Mouse (Mus musculus) adrenal gland, postnatal 36 days (tissue): ENCODE results near the gene Sirt2. TPM values are rescaled to one million over a fixed set of nuclear protein-coding genes. Genes with fewer than 3 reads are reported as not detected.

ENCODE experiments used
- DNase-seq, 2 experiments: peaks; one replicate each; pipeline ENCODE4 v3.0.0; 2021; ENCODE audit warnings: mixed read lengths in 1 of 2
- total RNA-seq, 2 experiments: library from RNA; stranded (reverse); gene quantifications; 2 replicates each; pipeline ENCODE4 v1.2.3; 2021

Gene Sirt2
- total RNA-seq, 2 experiments from 2014 or later: 73.7 to 82.5 TPM

DNA sequence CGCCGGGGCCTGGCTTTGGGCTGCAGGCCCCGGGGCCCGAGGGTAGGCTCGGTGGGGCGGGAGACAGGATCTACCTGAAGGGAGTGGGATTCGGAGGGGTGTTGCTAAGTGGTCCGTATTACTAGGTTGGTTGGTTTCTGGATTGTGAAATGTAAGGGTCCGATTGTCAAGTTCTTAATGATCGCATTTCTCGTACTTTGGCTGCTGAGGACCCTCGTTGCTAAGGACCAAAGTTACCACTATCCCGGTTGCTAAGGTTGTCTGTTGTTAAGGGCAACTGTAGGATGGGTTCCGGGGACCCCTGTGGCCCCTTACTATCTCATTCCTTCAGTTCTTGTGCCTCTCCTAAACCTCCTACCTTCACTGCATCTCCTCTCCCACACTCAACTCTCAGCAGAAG lies 375 bp downstream of the Sirt2 start:
- no peak for DNase-seq

DNA sequence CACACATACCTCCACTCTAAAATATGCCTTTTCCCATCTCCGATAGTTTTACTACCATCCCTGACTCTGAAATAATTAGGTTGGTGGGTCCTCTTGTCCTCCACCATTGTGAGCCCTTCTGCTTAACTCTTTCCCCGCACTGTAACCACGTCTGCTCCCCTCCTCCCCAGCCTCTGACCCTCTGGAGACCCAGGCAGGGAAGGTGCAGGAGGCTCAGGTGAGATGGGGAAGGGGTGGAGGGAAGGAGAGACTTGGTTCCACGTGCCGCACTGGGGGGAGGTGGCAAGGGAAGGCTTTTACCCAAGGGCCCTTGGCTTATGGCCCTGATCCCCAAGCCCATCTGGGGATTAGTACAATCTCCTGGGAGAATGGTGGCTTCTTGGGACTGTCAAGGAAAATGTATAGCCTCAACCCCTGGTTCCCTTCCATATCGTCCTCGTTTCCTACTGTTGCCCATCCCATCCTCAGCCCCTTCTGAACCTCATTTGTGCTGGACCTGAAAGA lies 979 bp downstream of the Sirt2 start, which contains the start of gene Nfkbib:
Gene Nfkbib (minus strand): TSS at position 51 of the 504 bp plus-strand sequence.
- DNase-seq: no peak

- DNase-seq: no peak
Observed at GRCm38 (mm10) chr7:28769414-28769958, 3.0 kb downstream of the Sirt2 start.

- DNase-seq: no peak
Observed at GRCm38 (mm10) chr7:28770309-28770708, 3.8 kb downstream of the Sirt2 start.

DNA sequence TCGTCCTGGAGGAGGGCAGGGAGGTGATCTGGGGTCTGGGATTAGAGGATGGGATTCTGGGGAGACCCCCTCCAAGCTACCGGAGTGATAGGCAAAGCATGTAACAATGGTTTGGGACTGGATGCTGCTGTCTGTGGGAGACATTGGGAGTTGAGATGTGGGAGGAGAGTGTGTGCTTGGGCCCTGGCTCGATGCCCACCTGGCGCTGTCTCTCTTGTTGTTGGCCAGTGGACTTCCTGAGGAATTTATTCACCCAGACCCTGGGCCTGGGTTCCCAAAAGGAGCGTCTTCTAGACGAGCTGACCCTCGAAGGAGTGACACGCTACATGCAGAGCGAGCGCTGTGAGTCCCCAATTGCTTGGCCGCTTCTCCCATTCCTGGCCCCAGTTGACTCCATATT lies 5.3 kb downstream of the Sirt2 start:
- peak in 1 of 2 experiments; percentile 28 for DNase-seq

GRCm38 (mm10) chr7:28773163-28773562 lies 6.6 kb downstream of the Sirt2 start:
- no peak for DNase-seq

GRCm38 (mm10) chr7:28774164-28774563 lies 7.6 kb downstream of the Sirt2 start:
- no peak for DNase-seq

DNA sequence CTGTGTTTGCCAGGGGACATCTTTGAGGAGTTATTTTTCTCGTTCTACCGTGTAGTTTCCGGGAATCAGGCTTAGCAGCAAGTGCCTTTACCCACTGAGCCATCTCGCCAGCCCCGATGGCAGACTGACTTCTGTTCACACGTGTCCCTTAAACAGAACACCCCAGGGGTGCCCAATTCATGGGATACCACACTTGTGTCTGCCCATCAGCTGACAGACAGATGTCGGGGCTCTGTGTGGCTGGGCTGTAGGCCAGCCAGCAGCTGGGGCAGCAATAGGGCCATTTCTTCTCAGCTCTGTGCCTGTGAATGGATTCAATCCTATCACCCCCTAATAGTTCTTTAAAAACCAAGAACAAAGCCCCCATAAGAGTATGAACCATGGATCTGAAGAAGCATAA lies 8.6 kb downstream of the Sirt2 start:
- no peak for DNase-seq

- peak; percentile 40 to 41 for DNase-seq
Observed at GRCm38 (mm10) chr7:28778825-28779224, 12.3 kb downstream of the Sirt2 start.

- DNase-seq: peak; percentile 88 to 91
Observed at GRCm38 (mm10) chr7:28780067-28780658, 13.6 kb downstream of the Sirt2 start.

DNA sequence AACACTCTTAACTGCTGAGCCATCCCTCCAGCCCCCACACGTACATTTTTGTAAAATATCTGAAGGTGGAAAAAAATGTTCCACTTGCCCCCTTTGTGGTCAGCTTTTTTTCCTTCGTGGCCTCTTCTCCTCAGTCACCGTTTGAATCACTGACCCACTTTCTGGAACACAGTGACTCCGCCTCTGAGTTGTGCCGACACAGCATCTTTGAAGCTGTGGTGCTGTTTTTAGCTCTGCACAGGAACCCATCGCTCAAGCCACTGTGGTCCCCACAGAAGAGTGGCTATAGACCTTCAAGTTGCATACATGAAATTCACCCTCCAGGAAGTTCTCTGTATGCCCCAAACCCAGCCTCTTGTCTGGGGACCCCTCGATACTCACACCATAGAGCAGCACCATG lies 14.3 kb downstream of the Sirt2 start:
- peak; percentile 54 to 60 for DNase-seq

GRCm38 (mm10) chr7:28781261-28781663 lies 14.7 kb downstream of the Sirt2 start:
- no peak for DNase-seq

DNA sequence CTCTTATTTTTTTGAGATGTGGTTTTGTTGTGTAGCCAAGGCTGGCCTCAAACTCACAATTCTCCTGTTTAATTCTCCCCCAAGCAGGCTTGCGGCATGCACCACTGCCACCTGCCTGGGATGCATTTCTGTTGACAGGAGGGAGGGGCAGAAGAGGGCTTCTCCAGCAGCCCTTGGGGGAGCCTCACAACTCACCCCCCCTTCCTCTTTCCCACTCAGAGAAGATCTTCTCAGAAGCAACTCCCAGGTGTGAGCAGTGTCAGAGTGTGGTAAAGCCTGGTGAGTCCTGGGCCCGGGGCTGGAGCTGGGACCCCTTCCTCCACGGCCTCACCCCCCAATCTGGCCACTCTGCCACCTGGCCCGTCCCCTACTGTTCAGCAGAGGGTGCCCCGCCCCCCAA lies 18.6 kb downstream of the Sirt2 start:
- no peak for DNase-seq

DNA sequence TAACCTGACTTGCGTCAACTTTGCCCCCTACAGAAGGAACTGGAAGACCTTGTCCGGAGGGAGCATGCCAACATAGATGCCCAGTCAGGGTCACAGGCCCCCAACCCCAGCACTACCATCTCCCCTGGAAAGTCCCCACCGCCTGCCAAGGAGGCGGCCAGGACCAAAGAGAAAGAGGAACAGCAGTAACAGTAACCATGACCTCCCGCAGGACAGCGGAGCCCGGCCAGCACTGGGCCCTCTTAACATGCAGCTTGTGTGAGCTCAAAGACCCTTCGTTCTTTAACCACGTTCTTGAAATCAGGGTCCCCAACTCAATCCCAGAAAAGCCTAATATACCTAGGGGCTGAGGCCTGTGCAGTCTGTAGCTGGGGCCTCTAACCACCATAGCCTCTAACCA lies 21.3 kb downstream of the Sirt2 start:
- DNase-seq: no peak

DNA sequence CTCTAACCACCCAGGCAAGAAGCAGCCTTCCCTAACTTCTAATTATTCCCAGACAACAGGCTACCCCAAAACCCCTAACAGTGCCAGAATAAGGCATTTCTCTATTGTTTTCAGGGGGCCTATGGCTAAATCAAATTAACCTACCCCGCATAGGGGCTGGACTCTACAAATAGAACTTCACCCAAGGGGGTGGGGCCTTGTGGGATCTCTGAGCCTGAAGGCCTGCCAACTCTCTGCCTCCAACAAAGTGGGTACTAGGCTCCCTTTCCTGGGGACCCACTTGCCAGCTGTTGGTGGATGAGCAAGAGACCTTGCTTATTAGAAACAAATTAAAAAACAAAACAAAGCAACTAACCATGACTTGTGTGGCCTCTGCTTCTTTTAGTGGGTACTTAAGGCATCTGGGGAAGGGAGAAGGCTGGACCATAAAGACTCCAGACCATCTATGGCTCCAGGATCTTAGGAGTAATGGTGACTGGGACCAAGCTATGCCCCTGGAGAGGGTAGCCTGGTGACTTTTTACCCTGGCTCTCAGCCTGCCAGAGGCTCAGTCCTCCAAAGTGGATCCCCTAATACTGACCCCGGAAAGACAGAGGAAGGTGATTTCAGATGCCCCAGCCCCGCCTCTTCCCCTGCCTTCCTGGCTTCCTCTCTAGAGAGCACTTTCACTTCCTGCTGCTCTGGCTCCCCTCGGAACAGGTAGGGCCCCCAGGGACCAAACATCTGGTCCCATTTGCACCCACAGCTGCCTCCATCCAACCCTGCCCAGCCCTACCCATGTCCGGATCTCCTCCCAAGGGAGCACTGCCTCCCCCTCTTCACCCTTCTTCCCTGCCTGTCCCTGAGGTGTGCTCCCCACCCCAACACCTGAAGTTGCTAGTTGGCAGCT lies 22.0 kb downstream of the Sirt2 start, which contains the start of gene Rinl:
Gene Rinl (plus strand): TSS at position 663 of the 889 bp plus-strand sequence.
- peak in 1 of 2 experiments; percentile 25 for DNase-seq

GRCm38 (mm10) chr7:28789235-28789634 lies 22.7 kb downstream of the Sirt2 start:
- no peak for DNase-seq

DNA sequence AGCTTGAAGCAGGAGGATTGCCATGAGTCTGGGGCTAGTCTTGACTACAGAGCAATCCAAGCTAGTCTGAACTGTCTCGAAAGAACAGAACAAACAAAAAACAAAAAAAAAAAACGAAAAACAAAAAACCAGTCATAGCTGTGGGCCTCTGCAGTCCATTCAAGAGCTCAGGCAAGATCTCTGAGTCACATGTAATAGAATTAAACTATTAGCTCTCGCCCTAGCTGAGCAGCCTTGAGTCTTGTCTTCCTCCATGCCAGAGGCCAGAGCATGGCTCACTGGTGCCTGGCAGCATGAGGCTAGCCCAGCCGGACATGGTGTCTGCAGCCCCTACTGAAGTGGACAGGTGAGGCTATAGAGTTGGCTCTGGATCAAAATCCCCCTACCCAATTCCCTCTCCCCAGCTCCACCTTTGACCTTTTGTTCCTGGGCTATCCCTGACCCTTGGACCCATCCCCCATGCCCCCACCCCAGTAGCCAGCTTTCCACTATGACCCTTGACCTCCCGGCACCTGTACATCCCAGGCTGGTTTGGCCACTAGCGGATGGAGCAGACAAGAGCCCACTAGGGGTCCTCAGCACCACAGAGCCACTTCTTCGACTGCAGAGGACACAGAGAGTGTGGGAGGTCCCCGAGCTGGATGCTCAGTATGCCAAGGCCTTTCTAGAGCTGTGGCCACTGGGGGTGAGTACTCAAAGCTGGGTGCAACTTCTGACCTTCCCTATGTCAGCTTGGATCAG lies 23.7 kb downstream of the Sirt2 start:
- peak in 1 of 2 experiments; percentile 29 for DNase-seq

GRCm38 (mm10) chr7:28791706-28792105 lies 25.2 kb downstream of the Sirt2 start:
- DNase-seq: no peak

GRCm38 (mm10) chr7:28792391-28793185 lies 26.1 kb downstream of the Sirt2 start:
- DNase-seq: no peak

- peak in 1 of 2 experiments; percentile 61 for DNase-seq
Observed at GRCm38 (mm10) chr7:28793834-28794233, 27.3 kb downstream of the Sirt2 start.

DNA sequence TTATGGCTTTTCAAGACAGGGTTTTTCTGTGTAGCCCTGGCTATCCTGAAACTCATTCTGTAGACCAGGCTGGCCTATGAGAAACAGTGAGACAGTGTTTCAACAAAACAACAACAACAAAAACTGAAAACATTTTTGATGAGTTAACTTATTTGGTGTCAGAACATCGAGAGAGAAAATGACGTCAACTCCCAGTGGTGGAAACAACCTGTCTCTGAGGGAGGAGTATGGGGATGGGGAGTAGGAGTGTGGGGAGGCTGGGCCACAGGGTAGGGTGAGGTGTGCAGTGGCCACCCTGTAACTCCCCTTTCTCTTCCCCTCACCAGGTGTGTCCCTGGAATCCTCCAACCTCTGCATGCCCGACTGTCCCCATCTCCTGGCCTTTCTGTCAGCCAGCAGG lies 28.0 kb downstream of the Sirt2 start:
- DNase-seq: no peak
